Mouse (Mus musculus): ENCODE measurements around the gene Lmcd1.
A peak's percentile ranks its signal among the peaks of the same experiment; 100 is the strongest.
"Not testable (repeated sequence)": the region's sequence is repeated elsewhere in the genome, so short reads cannot be mapped to it uniquely, and the experiment has no call there.

Gene Lmcd1

GRCm38 (mm10) chr6:112273501-112274205 is at the start of gene Lmcd1:
Gene Lmcd1 (plus strand): TSS chr6:112273758.
- DNase-seq (ENCODE audit: low read depth, low spot score), result peak; percentile 54

DNA sequence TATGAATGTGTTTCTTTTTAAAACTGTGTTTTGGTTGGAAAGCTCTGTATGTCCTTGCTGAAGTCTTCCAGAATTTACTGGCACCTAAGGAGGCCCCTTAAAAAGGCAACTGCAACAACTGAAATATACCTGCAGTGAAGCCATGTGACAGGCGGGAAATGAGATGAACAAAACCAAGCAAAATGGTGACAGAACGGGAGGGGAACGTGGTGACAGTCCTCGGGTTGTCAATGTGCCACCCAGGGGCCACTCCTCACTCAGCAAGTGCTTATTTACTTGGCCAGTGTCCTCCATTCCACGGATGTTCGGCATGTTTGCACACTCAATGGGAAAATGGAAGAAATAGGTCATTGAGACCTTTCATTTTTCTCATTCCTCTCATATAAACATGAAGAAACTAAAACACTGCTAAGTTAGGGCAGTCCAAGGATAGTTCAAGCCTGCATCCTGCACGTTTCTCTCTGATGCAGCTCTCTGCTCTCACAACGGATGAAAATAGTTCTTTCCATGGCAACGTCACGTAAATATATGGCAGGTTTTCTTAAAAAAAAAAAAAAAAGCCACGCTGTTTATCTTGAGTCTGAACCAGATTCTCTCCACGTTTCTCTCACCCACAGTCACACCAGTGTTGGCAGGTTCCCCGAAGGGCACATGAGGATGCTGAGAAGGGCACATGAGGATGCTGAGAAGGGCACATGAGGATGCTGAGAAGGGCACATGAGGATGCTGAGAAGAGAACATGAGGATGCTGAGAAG is 49.5 kb upstream of the Lmcd1 start:
- DNase-seq (ENCODE audit: low read depth, low spot score), result no peak

GRCm38 (mm10) chr6:112236775-112237174 is 36.8 kb upstream of the Lmcd1 start:
- DNase-seq (ENCODE audit: low read depth, low spot score), result peak; percentile 47

DNA sequence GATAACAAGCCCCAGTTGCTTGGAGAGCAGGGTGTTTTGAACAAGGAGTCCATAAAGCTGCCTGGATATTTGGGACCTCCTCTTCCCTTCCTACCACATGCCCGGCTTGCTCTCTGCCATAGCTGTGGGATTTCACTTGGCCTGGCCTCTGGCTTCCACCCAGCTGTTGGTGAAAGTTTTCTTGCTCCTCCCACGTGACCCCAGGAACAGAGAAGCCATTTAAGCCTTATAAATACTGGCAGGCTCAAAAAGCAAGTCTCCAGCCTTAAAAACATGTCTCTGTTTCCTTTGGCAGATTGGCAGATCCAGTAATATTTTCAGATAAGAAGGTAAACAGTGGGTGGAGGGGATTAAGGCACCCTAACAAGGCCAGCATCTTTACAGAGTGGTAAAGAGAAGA is 31.3 kb upstream of the Lmcd1 start:
- DNase-seq (ENCODE audit: low read depth, low spot score), result no peak

DNA sequence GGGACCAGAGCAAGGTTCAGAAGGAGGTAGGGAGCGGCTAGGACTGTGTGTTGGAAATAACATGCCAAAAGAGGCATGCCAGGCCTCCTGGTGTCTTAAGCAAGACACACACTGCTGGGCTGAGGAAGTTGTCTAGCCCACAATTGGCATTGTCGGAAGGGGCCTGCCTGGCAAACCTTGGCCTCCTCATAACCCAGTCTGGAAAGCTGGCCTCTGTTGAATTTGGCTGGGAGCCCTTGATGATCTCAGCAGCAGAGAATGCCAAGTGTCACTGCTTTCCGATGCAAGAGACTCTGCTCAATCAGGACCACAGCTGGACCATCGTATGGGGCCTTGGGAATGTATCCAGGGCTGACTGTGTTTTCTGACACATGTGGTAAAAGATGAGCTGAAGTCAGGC is 27.9 kb upstream of the Lmcd1 start:
- no peak for DNase-seq (ENCODE audit: low read depth, low spot score)

GRCm38 (mm10) chr6:112246636-112247035 is 26.9 kb upstream of the Lmcd1 start:
- DNase-seq (ENCODE audit: low read depth, low spot score), result no peak

DNA sequence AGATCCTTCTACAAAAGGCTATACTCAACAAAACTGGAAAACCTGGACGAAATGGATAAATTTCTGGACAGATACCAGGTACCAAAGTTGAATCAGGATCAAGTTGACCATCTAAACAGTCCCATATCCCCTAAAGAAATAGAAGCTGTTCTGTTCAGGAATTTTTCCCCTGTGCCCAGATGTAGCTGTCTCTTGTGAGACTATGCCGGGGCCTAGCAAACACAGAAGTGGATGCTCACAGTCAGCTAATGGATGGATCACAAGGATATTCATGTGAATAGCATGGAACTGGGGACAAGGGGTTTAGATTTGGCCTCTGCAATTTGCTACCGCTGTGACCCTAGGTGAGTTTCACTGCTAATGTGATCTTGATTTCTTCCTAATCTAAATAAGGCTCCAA is 19.6 kb upstream of the Lmcd1 start:
- DNase-seq (ENCODE audit: low read depth, low spot score), result not testable (repeated sequence)

GRCm38 (mm10) chr6:112254967-112255366 is 18.6 kb upstream of the Lmcd1 start:
- no peak for DNase-seq (ENCODE audit: low read depth, low spot score)

DNA sequence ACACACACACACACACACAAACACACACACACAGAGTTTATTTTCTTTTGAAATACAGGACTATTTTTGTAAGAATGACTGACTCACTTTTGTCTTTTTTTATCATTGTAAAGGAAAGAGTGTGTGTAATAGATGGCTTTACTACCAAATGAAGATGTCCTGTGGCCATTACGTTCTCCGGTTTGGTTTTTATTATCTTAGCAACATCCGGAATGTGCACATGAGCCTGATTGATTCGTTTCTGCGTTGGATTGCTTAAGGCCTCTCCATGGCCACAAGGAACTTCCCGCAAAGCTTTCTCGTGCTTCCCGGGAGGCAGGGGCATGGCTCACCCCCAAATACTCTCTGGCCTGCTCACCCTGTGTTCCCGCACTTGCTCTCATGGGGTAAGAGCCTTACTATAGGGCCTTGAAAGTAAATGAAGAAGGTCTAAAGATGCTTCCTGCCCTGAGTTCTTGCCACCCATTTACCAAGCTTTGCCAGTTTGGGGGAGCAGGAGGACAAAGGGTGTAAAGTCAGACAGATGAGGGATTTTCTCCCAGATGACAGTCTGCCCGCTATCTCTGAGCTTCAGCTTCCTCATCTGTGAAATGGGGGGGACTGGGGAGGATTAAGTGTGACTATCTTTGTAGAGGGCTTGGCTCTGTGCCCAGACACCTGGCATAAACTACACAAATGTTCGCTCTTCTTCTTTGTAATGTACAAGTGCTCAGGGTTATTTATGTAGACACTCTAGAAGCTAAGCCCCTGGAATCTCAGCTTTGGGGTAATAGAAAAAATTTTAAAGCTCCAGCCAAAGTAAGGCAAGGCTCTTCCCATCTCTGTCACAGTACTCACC is 18.0 kb upstream of the Lmcd1 start:
- no peak for DNase-seq (ENCODE audit: low read depth, low spot score)

DNA sequence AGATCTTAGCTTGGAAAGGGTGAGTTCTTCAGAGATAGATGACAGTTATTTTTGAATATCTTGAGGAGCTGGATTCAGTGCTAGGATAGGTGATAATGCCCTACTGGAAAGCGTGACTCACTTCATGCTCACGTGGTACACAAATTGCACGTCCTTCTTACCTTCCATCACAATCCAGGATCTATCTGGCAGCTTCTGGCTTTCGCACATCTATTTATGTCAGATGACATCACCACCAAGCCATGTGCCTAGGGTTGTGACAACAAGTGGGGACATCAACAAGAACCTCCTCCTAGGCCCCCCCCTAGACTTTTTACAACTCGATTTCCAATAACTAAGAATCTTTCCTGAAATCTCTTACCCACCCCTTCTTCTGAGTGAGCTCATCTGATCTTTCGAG is 17.0 kb upstream of the Lmcd1 start:
- no peak for DNase-seq (ENCODE audit: low read depth, low spot score)

- DNase-seq (ENCODE audit: low read depth, low spot score), result no peak
Measured at GRCm38 (mm10) chr6:112261089-112261488, 12.5 kb upstream of the Lmcd1 start.

- DNase-seq (ENCODE audit: low read depth, low spot score), result no peak
Measured at GRCm38 (mm10) chr6:112264321-112264720, 9.2 kb upstream of the Lmcd1 start.

- peak; percentile 59 for DNase-seq (ENCODE audit: low read depth, low spot score)
Measured at GRCm38 (mm10) chr6:112266631-112267030, 6.9 kb upstream of the Lmcd1 start.

- DNase-seq (ENCODE audit: low read depth, low spot score), result no peak
Measured at GRCm38 (mm10) chr6:112267661-112268357, 5.7 kb upstream of the Lmcd1 start.

- DNase-seq (ENCODE audit: low read depth, low spot score), result no peak
Measured at GRCm38 (mm10) chr6:112274261-112275055, 900 bp downstream of the Lmcd1 start.

DNA sequence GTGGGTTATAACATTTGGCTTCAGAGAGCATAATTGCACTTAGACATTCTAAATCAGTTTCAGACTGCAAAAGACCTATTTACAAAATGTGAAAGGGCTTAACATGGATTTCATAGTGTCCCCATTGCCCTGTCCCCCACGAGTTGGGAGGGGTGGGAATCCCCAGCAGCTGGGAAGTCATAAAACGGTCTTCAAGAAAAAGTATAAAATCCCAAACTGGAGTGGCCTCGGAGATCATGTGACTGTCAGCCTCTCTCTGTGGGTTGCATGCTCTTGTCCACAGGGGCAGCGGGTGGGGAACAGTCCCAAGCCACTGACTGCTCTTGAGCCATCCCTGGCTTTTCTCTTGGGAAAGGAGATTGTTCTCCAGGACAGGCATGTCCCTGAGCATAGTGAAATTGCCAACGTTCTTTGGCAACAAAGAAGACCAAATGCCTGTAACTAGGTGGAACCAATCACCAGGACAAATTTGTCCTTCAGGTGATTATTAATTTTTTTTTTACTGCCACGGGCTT is 2.2 kb downstream of the Lmcd1 start:
- no peak for DNase-seq (ENCODE audit: low read depth, low spot score)

- DNase-seq (ENCODE audit: low read depth, low spot score), result no peak
Measured at GRCm38 (mm10) chr6:112278805-112279204, 5.2 kb downstream of the Lmcd1 start.

GRCm38 (mm10) chr6:112280161-112280560 is 6.6 kb downstream of the Lmcd1 start:
- no peak for DNase-seq (ENCODE audit: low read depth, low spot score)

DNA sequence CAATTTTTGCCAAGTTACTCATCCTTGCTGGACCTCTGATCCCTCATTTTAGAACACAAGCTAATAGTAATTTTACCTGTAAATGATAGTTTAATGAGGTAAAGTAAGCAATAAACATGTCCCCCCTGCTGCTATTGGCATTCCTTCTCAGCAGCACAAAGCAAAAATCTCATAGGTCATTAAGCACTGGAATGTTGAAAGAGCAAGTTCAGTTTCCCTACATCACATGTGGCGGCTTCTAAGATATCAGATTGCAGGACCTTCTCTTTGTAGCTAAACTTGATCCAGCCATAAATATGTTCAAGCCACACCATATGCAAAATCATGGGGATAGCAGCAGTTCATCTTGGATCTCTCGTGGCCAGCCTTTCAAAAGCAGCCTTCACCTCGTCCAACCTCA is 7.4 kb downstream of the Lmcd1 start:
- no peak for DNase-seq (ENCODE audit: low read depth, low spot score)

DNA sequence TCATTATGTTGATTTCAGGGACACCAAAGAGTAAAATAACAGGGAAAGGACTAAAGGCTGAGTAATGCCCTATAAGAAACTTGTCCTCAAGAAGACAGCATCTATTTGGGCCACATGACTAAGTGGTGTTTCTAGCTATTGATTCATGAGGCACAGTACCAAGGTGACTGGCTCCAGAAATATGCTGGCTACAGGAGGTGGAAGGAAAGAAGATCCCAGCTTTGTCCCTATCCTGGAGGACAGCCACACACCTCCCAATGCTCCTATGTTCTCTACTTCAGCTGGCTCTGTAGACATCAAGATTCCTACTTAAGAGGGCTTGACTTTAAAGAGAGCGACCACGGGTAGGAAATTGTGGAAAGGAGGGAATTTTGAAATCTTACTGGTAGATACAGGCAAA is 8.4 kb downstream of the Lmcd1 start:
- no peak for DNase-seq (ENCODE audit: low read depth, low spot score)

DNA sequence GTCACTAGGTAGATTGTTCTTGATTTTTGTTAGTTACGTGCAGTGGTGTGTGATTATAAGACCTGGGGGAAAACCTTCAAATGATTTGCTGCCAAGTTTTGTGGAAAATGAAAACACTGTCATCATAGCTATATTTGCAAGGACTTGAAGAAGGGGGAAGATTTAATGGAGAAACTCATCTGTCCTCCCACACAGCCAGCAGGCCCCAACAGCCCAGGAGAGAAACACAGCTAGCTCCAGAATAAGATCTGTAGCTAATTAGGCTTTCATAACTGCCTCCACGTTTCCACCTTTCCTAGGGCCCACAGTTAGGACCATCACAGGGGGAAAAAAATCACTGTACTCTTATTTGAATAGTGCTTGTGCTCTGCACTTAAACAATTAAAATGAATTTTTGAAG is 10.5 kb downstream of the Lmcd1 start:
- DNase-seq (ENCODE audit: low read depth, low spot score), result peak; percentile 72
